Mouse (Mus musculus) forebrain, embryonic 12.5 days (tissue): ENCODE data around the gene Stat5b. TPM values are rescaled to one million over a fixed set of nuclear protein-coding genes. Genes with fewer than 3 reads are reported as not detected.

ENCODE experiments used
- ATAC-seq: fragments of 200-750 bp; cut with Nextera tagmentation; 2 replicates; pipeline ENCODE4 v1.8.0; 2017; ENCODE audit warnings: moderate TSS enrichment; ENCODE audit not compliant: low FRiP score
- H3K27ac ChIP-seq: fragments of 300-500 bp; sonication (generic); 2 replicates; pipeline ENCODE4 v1.5.1; 2016; ENCODE audit warnings: mild to moderate bottlenecking
- H3K27me3 ChIP-seq: fragments of 300-500 bp; sonication (generic); 2 replicates; pipeline ENCODE4 v1.6.1; 2016; ENCODE audit warnings: mild to moderate bottlenecking
- H3K36me3 ChIP-seq: fragments of 300-500 bp; sonication (generic); replicated peaks from 2 replicates; pipeline ENCODE4 v1.6.1; 2016; ENCODE audit warnings: mild to moderate bottlenecking
- H3K4me1 ChIP-seq: fragments of 300-500 bp; sonication (generic); 2 replicates; pipeline ENCODE4 v1.6.1; 2016
- H3K4me2 ChIP-seq: fragments of 300-500 bp; sonication (generic); 2 replicates; pipeline ENCODE4 v1.6.1; 2016; ENCODE audit warnings: mild to moderate bottlenecking, moderate library complexity
- H3K4me3 ChIP-seq: fragments of 300-500 bp; sonication (generic); replicated peaks from 2 replicates; pipeline ENCODE4 v1.5.1; 2016; ENCODE audit warnings: mild to moderate bottlenecking
- H3K9ac ChIP-seq: fragments of 300-500 bp; sonication (generic); 2 replicates; pipeline ENCODE4 v1.6.1; 2016; ENCODE audit warnings: mild to moderate bottlenecking
- H3K9me3 ChIP-seq: fragments of 300-500 bp; sonication (generic); 2 replicates; pipeline ENCODE4 v1.6.1; 2016
- WGBS: fragments of 180-500 bp; shearing (Covaris S2); methylation state at CpG from one replicate; pipeline ENCODE4 v1.1.7; 2016; 5-methylcytosine and 5-hydroxymethylcytosine counted together
- polyA plus RNA-seq: library from polyadenylated mRNA; unstranded; fragments of >200 nt; fragmentation: Nextera tagmentation; extraction: Ambion mirVana; gene quantifications from 2 replicates; pipeline ENCODE4 v1.2.1, GENCODE M21; 2016

Gene Stat5b
- polyA plus RNA-seq, 1 experiment from 2014 or later: 16.6 TPM

GRCm38 (mm10) chr11:100861335-100861734 lies 10.8 kb upstream of the Stat5b start:
- Histone ChIP-seq H3K9me3 (no peaks in the 10 kb centered on the region), H3K27me3 (peaks cover 70% of the 10 kb centered on the region), H3K4me1 (0 out of 2 replicates have a peak, but pooled peaks cover 4% of the 10 kb centered on the region), H3K27ac (no peak overlapping the region), H3K4me2 (no peak overlapping the region), H3K36me3 (no peaks in the 10 kb centered on the region), H3K9ac (no peak overlapping the region), H3K4me3 (no peak overlapping the region)
- no peak for ATAC-seq
- 85% methylated on average over 7 of the region's 7 CpGs for WGBS

- Histone ChIP-seq H3K27me3 (peaks cover 79% of the 10 kb centered on the region), H3K36me3 (no peaks in the 10 kb centered on the region), H3K9me3 (no peaks in the 10 kb centered on the region), H3K9ac (peak overlapping the region; percentile 47), H3K4me3 (peak overlapping the region; percentile 39), H3K27ac (no peak overlapping the region), H3K4me1 (0 out of 2 replicates have a peak, but pooled peaks cover 4% of the 10 kb centered on the region), H3K4me2 (peak overlapping the region; percentile 58)
- WGBS: 3% methylated on average over 55 of the region's 55 CpGs
- ATAC-seq: peak; percentile 41; the same call in 1 of the 2 replicates
These were observed 9.9 kb upstream of the Stat5b start for GRCm38 (mm10) chr11:100860198-100861048.

GRCm38 (mm10) chr11:100859579-100860075 lies 9.1 kb upstream of the Stat5b start:
- Histone ChIP-seq H3K36me3 (no peaks in the 10 kb centered on the region), H3K4me2 (peak overlapping the region; percentile 58), H3K9ac (no peak overlapping the region), H3K4me3 (peak overlapping the region; percentile 39; the same call in 1 of the 2 replicates), H3K27ac (no peak overlapping the region), H3K27me3 (peaks cover 86% of the 10 kb centered on the region), H3K4me1 (0 out of 2 replicates have a peak, but pooled peaks cover 4% of the 10 kb centered on the region), H3K9me3 (no peaks in the 10 kb centered on the region)
- 44% methylated on average over 6 of the region's 6 CpGs for WGBS
- no peak for ATAC-seq

GRCm38 (mm10) chr11:100858935-100859578 lies 8.5 kb upstream of the Stat5b start, which contains the start of gene Stat5a:
TSS of gene Stat5a (plus strand) at chr11:100859351.
- Histone ChIP-seq H3K4me1 (0 out of 2 replicates have a peak, but pooled peaks cover 4% of the 10 kb centered on the region), H3K27ac (no peak within 1 kb of the TSS), H3K4me3 (peak within 1 kb of the TSS; percentile 39), H3K36me3 (no peaks in the 10 kb centered on the region), H3K9me3 (no peaks in the 10 kb centered on the region), H3K27me3 (peaks cover 90% of the 10 kb centered on the region), H3K9ac (peak within 1 kb of the TSS; percentile 47), H3K4me2 (peak within 1 kb of the TSS; percentile 58)
- 58% methylated on average over 9 of the region's 9 CpGs for WGBS
- no peak for ATAC-seq

GRCm38 (mm10) chr11:100857960-100858359 lies 7.4 kb upstream of the Stat5b start:
- Histone ChIP-seq H3K4me3 (no peak overlapping the region), H3K9ac (no peak overlapping the region), H3K4me2 (no peak overlapping the region), H3K27me3 (peaks cover 90% of the 10 kb centered on the region), H3K27ac (no peak overlapping the region), H3K4me1 (0 out of 2 replicates have a peak, but pooled peaks cover 4% of the 10 kb centered on the region), H3K36me3 (no peaks in the 10 kb centered on the region), H3K9me3 (no peaks in the 10 kb centered on the region)
- 79% methylated on average over 6 of the region's 6 CpGs for WGBS
- no peak for ATAC-seq

GRCm38 (mm10) chr11:100855178-100855577 lies 4.7 kb upstream of the Stat5b start:
- Histone ChIP-seq H3K9me3 (no peaks in the 10 kb centered on the region), H3K4me3 (no peak overlapping the region), H3K27me3 (peaks cover 73% of the 10 kb centered on the region), H3K27ac (no peak overlapping the region), H3K4me1 (peaks cover 10% of the 10 kb centered on the region), H3K36me3 (no peaks in the 10 kb centered on the region), H3K4me2 (no peak overlapping the region), H3K9ac (no peak overlapping the region)
- no peak for ATAC-seq
- 88% methylated on average over 4 of the region's 4 CpGs for WGBS

GRCm38 (mm10) chr11:100854268-100854667 lies 3.7 kb upstream of the Stat5b start:
- H3K36me3 ChIP-seq: no peaks in the 10 kb centered on the region
- H3K4me3 ChIP-seq: no peak overlapping the region
- H3K4me2 ChIP-seq: no peak overlapping the region
- H3K27me3 ChIP-seq: peaks cover 64% of the 10 kb centered on the region
- no peak overlapping the region for H3K9ac ChIP-seq
- no peak for ATAC-seq
- peaks cover 15% of the 10 kb centered on the region for H3K4me1 ChIP-seq
- no peak overlapping the region for H3K27ac ChIP-seq
- 67% methylated on average over 4 of the region's 4 CpGs for WGBS
- no peaks in the 10 kb centered on the region for H3K9me3 ChIP-seq

- 89% methylated on average over 5 of the region's 5 CpGs for WGBS
- Histone ChIP-seq H3K9ac (no peak overlapping the region), H3K36me3 (no peaks in the 10 kb centered on the region), H3K9me3 (no peaks in the 10 kb centered on the region), H3K27me3 (peaks cover 57% of the 10 kb centered on the region), H3K4me2 (no peak overlapping the region), H3K4me3 (no peak overlapping the region), H3K4me1 (peaks cover 22% of the 10 kb centered on the region), H3K27ac (no peak overlapping the region)
- ATAC-seq: no peak
These were observed 2.5 kb upstream of the Stat5b start for GRCm38 (mm10) chr11:100853018-100853417.

GRCm38 (mm10) chr11:100852088-100852487 lies 1.6 kb upstream of the Stat5b start:
- Histone ChIP-seq H3K4me3 (no peak overlapping the region), H3K9me3 (no peaks in the 10 kb centered on the region), H3K4me2 (no peak overlapping the region), H3K27ac (no peak overlapping the region), H3K27me3 (peaks cover 51% of the 10 kb centered on the region), H3K4me1 (peaks cover 22% of the 10 kb centered on the region), H3K36me3 (no peaks in the 10 kb centered on the region), H3K9ac (no peak overlapping the region)
- ATAC-seq: no peak
- 92% methylated on average over 2 of the region's 2 CpGs for WGBS

- H3K36me3 ChIP-seq: no peaks in the 10 kb centered on the region
- 3% methylated on average over 33 of the region's 33 CpGs for WGBS
- peak overlapping the region; percentile 80 for H3K4me3 ChIP-seq
- peak; percentile 64 for ATAC-seq
- H3K27me3 ChIP-seq: peaks cover 40% of the 10 kb centered on the region
- H3K4me1 ChIP-seq: peaks cover 22% of the 10 kb centered on the region
- peak overlapping the region; percentile 87 for H3K9ac ChIP-seq
- peak overlapping the region; percentile 80 for H3K4me2 ChIP-seq
- H3K9me3 ChIP-seq: no peaks in the 10 kb centered on the region
- peak overlapping the region; percentile 72 for H3K27ac ChIP-seq
These were observed 429 bp upstream of the Stat5b start for GRCm38 (mm10) chr11:100850778-100851528.

GRCm38 (mm10) chr11:100849456-100850037 lies 977 bp downstream of the Stat5b start:
- peaks cover 22% of the 10 kb centered on the region for H3K4me1 ChIP-seq
- H3K4me3 ChIP-seq: peak overlapping the region; percentile 80
- peaks cover 28% of the 10 kb centered on the region; the same call in 1 of the 2 replicates for H3K27me3 ChIP-seq
- no peaks in the 10 kb centered on the region for H3K9me3 ChIP-seq
- no peaks in the 10 kb centered on the region for H3K36me3 ChIP-seq
- 2% methylated on average over 13 of the region's 13 CpGs for WGBS
- peak overlapping the region; percentile 87 for H3K9ac ChIP-seq
- peak overlapping the region; percentile 80 for H3K4me2 ChIP-seq
- peak overlapping the region; percentile 72; the same call in 1 of the 2 replicates for H3K27ac ChIP-seq
- ATAC-seq: no peak
